Mouse (Mus musculus): Measurements from ENCODE around the gene Olfr368. TPM values are rescaled to one million over a fixed set of nuclear protein-coding genes. Genes with fewer than 3 reads are reported as not detected.

Olfr368 gene
- total RNA-seq (2023), result not detected

DNA sequence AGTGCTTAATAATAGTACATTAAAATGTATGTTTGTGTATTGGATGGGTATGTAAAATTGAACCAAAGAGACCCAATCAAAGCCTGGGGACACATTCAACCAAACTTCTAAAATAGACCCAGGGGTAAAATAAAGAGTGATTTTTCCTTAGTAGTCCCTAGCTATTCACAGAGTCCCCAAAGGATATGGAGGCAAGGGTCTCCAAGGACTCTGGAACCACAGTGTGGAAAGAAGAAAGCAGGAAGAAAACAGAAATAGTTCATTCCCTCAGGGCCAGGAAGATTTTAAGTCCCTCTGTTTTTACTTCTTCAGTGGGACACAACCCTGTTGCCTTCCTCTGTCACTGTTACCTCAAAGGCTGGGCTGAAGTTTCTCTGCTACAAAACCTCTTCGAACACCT lies at the start of gene Olfr368:
Gene Olfr368, plus strand, starts transcription at position 301 of the 400 bp plus-strand sequence.

DNA sequence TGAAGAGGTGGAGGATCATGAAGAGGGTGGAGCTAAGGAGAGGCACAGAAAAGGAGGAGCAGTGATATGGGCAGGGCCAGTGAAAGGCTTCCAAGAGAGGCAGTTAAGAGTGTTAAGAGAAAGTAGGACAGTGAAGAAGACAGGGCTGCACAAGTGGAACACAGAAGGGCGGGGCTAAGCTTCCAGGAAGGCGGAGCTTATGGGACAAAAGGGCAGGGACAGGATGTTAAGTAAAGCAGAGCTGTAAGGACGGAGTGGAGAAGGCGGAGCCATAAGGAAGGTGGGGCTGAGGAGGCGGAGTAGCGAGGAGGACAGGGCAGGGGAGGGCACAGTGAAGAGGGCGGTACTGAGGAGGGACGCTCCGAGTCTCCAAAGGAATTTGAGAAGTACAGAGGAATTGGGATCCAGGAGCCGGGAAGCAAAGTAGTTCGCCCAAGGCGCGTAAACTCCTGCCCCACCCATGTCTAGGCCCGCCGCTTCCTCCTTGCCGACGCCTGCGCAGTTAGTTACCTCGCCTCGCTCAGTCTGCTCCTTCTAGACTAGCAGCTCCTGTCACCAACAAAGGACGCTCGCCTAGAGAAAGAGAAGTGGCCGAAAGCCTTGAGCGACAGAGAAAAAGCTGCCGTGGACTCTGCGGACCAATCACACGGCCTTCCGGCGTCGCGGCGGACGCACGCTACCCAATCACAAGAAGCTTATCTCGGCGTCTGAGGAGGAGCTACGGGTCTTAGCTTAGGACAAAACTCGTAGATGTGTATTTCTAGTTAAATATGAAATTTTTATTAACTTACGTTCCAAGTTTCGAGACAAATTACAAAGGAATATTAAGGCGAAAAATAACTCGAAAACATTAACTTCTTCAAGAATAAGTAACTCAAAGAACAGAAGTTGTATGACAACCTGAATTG lies 32.6 kb downstream of the Olfr368 start, which contains the start of gene Pdcl:
Gene Pdcl, minus strand, starts transcription at position 700 of the 908 bp plus-strand sequence.

Other genes with a start within 250 kb of the Olfr368 start
- not detected for gene Olfr361, start 237.2 kb upstream of the Olfr368 start, total RNA-seq (2023)
- not detected for gene Olfr362, start 208.6 kb upstream of the Olfr368 start, total RNA-seq (2023)
- gene Olfr364-ps1, start 187.2 kb upstream of the Olfr368 start, total RNA-seq (2023), result not detected
- gene Olfr365, start 138.3 kb upstream of the Olfr368 start, total RNA-seq (2023), result 0.15 TPM
- not detected for gene Olfr366, start 114.9 kb upstream of the Olfr368 start, total RNA-seq (2023)
- gene Pdcl, start 32.8 kb downstream of the Olfr368 start, total RNA-seq (2023), result 30.3 TPM
- 56.0 TPM for gene Rc3h2, start 96.4 kb downstream of the Olfr368 start, total RNA-seq (2023)
- gene Zbtb26, start 116.6 kb downstream of the Olfr368 start, total RNA-seq (2023), result 3.6 TPM
- gene Zbtb6, start 116.7 kb downstream of the Olfr368 start, total RNA-seq (2023), result 16.3 TPM
- 40.4 TPM for gene Rabgap1, start 116.8 kb downstream of the Olfr368 start, total RNA-seq (2023)
- gene Gpr21, start 189.8 kb downstream of the Olfr368 start, total RNA-seq (2023), result 3.9 TPM